Mouse (Mus musculus) thymus, postnatal 14 days (tissue): ENCODE results near the gene Slc25a3.

Experiments
- DNase-seq: peaks from one replicate; pipeline ENCODE4 v3.0.0; 2021

The Slc25a3 gene

DNA sequence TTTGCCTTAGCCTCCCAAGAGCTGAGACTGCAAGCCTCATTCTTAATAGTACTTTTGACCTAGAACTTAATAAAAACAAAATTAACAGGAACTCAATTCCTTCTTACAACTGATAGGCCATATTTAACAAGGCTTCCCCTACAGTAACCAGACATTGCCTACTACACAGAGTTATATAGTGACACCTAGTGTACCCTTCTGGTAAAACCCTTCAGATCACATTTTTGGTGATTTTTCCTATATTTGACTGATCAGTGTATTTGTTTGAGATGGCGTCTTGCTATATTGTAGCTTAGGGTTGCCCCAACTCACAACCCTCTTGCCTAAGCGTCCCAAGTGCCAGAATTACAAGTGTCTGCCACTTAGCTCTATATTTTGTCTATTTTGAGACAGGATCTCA is 17.7 kb upstream of the Slc25a3 start:
- no peak for DNase-seq

DNA sequence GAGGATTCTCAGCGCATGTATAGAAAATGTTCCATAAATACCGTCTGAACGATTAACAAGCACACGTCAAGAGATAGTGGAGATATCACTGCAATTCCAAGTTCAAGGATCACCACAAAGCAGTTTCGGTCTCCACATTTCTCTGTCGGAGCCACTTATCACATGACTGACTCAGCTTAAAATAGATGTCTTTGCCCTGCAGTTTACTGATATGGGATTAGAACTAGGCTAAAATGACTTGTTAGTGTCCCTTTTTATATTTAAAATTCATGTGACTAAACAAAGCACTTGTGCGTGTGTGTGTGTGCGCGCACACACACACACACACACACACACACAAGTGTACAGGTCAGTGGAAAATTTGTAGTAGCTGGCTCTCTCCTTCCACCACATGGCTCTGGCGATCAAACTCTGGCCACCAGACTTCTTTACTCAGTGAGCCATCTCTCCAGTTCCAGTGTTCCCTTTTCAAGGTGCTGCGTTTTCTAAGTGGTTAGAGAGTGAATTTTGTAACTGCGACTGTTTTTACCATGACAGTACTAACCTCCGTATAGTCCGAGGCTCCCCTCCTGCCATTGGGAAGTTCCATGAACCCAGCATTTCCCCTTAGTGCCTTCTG is 15.4 kb upstream of the Slc25a3 start:
- no peak for DNase-seq

DNA sequence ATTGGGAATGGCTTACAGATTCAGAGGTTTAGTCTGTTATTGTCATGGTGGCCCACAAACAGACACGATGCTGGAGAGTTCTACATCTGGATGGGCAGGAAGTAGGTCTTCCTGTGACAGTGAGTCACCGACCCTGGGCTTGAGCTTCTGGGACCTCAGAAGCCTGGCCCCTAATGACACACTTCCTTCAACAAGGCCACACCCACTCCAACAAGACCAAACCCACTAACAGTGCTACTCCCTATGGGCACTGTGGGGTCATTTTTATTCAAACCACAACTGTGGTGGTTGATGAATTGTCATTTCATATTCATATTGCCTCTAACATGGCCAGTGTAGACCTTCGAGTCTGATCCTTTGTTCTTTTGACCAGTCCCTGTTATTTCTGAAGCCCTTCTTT is 14.5 kb upstream of the Slc25a3 start:
- DNase-seq = no peak

DNA sequence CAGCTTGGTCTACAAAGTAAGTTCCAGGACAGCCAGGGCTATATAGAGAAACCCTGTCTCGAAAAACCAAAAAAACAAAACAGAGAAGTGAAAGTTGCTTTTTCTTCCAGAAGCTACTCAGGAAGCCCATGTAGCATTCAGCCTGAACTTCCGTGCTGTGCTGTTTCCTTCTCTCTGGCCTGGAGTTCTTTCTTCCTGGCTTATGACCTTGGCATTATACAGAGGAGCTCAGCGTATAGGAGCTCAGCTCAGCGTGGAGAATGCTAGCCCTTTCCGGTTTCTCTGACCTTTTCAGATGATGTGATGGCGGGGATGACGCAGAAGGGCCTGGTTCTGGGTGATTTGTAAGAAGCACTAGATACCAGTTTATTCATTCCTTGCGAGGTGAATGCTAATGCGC is 13.5 kb upstream of the Slc25a3 start:
- no peak for DNase-seq

DNA sequence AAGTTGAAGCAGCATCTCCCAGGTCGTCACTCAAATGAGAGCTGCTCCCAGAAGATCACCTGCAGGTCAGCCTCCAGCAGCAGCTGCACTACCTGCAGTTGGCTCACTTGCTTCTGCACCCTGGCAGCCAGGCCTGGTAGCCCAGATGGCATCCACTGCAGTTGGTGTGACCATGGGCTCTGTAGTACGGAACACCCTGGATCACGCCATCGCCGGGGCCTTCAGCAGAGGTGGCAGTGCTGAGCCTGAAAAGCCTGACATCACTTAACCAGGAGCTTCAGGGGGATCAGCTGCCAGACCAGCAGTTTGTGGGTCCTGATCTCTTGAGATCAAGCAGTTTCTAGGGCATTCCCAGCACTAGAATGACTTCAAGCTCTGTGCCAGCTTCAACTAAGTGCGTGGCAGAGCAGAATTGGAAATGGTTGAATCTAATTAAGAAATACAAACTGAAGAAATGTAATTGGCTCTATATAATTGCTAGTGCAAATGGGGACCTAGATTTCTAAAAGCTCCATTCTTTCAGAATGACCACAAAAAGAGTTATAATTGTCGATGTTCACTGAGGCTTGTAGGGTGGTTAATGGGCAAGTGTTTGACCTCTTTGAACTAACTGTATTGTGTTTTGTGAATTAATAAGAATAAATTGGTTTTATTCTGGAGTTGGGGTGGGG is 11.6 kb upstream of the Slc25a3 start:
- no peak for DNase-seq

DNA sequence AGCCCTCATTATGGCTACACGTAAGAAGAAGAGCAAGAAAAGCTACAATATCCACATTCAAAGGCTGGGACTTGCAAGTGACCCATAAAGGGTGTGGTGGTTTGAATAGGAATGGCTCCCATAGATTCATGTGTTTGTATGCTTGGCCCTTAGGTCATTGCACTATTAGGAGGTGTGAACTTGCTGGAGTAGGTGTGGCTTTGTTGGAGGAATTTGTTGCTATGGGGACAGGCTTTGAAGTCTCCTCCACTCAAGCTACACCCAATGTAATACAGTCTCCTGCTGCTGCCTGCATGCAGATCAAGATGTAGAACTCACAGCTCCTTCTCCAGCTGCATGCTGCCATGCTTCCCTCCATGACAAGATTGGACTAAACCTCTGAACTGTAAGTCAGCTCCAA is 7.7 kb upstream of the Slc25a3 start:
- DNase-seq = no peak

DNA sequence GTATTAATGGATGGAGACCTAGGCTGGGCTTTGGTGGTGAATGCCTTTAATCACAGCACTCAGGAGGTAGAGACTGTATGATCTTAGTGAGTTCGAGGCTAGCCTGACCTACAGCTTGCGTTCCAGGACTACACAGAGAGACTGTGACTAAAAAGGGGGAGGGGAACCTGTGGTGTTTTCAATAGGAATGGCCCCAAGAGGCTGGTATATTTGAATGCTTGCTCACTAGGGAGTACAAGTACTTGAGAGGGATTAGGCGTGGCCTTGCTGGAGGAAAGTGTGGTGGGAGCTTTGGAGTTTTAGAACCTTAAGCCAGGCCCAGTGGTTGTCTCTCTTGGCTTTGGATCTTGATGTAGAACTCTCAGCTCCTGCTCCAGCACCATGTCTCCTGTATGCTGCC is 6.9 kb upstream of the Slc25a3 start:
- DNase-seq = no peak

DNA sequence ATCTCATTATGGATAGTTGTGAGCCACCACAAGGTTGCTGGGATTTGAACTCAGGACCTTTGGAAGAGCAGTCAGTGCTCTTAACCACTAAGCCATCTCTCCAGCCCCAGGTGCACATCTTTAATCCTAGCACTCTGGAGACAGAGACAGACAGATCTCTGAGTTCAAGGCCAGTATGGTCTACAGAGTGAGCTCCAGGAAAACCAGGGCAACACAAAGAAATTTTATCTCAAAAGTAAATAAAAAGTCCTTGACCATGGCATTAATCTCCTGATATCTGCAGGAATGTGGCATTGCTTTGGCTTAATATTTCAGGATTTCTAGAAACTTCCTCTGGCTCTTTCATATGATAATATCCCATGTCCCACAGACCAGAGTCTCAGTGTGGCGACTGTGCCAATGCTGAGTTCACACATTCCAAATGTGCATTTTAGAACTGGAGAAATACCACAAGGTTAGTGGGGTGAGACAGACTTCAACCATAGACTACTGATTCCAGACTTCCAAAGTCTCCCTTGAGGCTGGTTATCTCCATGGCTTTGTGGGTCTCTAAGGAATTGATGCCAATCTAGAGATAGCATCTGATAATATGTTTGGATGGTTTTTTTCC is 4.8 kb upstream of the Slc25a3 start:
- DNase-seq = no peak

DNA sequence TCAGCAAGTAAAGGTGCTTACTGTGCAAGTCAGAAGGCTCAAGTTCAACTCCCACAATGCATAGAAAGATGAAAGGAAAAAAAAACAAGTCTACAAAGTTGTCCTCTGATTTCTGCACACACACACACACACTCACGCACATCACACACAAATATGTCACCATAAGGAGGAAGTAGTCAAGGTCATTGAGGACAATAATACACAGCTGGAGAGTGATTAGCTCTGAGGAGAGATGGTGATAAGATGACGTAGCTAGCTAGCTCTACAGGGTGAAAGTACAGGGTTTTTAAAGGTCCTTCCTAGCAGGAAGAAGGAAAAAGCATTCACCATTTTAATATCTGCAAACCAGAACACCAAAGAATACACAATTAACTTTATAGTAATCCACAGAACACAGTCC is 3.5 kb upstream of the Slc25a3 start:
- no peak for DNase-seq

DNA sequence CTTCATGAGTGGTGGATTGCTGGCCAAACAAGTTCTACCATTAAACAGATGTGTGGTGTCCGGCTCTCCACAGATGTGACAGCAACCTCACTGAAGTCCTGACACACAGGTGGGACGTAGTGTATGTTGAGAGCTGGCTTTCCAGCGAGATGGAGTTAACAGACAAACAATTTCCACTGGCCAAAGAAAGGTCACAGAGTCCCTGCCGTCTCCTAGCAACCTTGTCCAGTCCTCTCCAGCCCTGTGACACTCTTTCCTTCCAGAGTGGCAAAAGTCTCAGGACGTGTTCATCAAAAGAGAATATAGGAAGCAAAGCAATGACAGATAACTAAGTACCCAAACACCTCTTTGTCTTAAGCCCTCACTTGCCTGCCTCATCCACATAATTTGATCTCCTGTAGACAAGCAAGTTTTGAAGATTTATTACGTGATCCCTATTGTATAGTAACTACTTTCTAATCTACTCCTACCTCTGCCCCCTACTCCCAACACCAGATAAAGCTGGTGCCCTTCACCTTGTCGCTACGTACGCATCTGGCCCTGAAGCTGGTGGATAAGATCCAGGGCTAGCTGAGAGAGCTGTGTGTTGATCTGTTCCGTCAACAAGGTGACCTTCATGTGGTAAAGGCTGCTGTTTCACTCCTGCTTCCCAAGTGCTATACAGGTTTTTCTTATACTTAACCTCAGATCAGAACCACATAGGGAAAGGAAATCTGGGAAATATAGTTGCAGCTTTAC is 2.9 kb upstream of the Slc25a3 start:
- no peak for DNase-seq

DNA sequence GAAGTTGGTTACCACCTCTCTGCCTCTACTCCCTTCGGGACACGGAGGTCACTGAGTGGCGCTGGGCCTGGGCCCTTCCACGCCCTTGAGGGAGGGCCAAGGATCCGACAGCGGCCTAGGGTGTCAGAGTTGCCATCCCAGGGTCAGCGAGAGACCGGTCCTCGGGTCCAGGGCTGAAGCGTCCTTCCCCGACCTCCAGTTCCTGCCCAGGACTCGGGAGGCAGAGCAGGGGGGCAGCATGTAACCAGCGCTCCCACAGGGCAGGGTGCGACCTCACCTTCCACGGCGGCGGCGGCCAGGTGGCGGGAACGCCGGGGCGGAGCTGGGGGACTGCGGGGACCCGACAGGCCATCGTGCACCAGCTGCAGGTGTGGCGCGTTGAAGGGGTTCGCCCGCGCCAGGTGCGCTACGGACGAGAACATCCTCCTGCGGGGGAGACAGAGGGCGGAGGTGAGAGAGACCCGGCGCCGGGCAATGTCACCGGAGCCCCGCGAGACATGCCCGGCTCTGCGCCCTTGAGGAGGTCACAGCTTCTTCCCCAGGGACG is 505 bp downstream of the Slc25a3 start:
- peak; percentile 80 for DNase-seq

DNA sequence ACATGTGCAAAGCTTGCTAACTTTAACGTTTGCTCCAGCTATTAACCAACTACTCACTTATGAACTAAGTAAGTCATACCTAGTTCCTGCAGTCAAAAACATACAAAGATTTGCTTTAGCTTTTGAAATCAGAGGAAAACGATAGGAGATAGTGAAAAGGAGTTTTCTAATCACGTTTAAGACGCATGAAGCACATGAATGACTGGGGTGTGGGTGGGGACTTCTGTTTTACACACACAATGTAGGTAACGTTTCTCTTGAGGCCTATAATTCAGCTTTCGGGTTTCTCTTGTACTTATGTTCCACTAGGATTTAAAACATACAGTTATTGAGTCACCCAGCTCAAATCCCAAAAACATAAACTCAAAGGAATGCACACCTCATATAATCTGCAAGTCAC is 1.2 kb downstream of the Slc25a3 start:
- DNase-seq = no peak

DNA sequence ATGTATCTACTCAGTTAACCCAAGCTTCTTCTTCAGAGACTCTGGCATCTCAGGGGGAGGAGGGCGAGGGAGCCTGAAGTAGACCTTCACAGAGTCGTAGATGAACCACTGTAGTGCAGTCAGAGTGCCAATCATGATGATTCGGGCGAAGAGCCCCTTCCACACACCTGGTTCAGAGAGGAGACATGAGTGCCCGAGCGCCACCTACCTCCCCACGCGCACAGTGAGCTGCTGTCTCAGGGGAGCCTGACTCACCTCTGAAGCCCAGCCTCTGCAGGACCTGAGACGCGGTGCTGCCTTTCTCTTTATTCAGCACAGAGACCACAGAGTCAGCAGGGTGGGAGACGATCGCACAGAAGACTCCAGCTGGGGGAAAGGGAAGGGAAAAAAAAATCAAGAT is 6.9 kb downstream of the Slc25a3 start:
- DNase-seq = no peak

DNA sequence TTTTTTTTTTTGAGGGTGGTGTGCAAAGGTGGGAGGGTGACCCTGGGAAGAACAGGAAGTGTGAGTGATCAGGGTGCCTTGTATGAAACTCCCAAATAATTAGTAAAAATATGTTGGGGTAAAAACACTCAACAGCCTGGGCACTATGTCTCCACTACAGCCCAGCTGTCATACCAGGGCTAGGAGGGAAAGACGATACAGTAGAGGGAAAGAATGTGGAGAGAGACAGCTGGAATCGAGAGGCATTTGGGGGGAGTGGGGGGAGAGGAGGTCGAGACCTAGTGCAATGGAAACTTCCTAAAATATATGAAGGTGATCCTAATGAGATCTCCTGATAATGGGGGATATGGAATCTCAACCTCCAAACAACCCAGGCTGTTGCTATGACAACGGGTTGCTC is 14.0 kb downstream of the Slc25a3 start:
- no peak for DNase-seq

DNA sequence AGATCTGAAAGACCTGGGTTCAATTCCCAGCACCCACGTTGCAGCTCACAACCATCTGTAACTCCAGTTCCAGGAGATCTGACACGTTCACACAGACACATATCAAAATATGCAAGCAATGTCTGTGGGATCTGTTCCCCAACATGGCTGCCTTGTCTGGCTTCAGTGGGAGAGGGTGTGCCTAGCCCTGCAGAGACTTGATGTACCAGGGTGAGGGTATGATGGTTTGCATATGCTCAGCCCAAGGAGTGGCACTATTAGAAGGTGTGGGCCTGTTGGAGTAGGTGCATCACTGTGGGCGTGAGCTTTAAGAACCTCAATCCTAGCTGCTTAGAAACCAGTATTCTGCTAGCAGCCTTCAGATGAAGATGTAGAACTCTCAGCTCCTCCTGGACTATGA is 17.9 kb downstream of the Slc25a3 start:
- no peak for DNase-seq

DNA sequence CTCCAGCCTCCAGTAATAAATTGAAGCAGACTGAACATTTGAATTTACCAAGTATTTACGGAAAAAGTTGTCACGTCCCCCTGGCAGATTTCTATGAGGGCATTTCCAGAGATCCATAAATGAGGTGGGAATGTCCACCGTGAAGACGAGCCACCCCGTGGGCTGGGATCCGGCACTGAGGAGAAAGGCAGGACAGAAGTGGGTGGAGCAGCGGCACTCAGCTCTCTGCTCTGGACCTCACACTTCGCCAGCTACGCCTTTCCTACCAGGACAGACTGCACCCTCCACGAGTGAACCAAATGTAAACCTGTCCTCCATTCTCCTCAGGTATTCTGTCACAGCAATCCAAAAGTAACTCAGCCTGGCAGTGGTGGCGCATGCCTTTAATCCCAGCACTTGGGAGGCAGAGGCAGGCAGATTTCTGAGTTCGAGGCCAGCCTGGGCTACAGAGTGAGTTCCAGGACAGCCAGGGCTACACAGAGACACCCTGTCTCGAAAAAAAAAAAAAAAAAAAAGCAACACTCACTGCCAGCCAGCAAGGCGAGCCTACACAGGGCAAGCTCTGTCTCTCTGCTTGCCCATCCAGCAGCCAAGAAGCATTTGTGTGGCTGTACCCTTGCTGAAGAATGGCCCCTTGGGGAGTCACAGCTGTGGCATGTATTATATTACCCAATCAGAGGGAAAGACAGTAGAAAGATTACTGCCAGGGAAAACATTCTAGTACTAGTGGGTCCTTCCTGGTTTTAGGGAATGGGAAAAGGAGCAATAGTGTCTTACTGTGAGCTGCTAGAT is 20.9 kb downstream of the Slc25a3 start:
- no peak for DNase-seq

DNA sequence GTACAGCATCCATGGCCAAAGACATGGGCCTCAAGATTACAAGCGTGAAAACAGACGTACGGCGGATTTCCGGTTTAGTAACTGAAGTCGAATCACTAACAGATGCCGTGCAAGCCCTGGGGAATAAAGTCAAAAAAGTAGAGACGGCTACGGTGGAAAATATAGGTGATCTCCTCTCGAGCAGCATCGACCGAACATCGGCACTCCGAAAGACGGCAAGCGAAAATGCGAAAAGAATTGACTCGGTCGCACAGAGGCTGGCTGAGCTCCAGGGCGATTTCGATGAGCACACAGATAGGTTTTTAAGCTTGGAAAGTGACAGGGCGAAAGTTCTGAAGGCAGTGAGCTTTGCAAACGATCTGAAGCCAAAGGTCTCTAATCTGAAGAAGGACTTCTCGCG is 21.9 kb downstream of the Slc25a3 start:
- DNase-seq = no peak

DNA sequence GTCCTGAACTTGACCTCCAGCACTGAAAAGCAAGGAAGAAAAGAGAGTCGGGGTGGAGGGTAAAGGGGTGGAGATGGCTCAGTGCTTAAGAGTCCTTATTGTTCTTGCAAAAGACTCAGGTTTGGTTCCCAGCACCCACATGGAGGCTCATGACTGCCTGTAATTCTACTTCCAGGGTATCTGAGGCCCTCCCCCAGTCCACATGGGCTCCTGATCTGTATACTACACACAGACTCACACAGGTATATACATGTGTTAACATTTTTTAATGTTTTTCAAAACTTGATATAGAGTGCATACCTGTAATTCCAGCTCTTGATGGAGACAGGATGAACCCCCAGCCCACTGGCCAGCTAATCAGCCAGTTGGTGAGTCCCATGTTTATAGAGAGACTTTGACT is 23.8 kb downstream of the Slc25a3 start:
- no peak for DNase-seq

DNA sequence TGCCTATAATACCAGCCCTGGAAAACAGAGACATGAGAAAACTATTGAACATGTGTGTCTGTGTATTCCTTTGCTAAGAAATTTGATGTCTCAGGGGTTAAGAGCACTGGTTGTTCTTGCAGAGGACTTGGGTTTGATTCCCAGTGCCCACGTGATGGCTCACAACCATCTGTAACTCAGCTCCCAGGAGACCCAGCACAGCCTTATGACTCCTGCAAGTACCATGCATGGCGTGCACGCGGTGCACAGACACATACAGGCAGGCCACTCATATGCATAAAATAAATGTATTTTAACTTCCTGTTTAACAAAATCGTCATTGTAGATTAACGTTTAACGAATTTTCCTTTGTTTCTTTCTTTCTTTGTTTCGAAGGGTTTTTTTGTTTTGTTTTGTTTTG is 25.8 kb downstream of the Slc25a3 start:
- DNase-seq = no peak

DNA sequence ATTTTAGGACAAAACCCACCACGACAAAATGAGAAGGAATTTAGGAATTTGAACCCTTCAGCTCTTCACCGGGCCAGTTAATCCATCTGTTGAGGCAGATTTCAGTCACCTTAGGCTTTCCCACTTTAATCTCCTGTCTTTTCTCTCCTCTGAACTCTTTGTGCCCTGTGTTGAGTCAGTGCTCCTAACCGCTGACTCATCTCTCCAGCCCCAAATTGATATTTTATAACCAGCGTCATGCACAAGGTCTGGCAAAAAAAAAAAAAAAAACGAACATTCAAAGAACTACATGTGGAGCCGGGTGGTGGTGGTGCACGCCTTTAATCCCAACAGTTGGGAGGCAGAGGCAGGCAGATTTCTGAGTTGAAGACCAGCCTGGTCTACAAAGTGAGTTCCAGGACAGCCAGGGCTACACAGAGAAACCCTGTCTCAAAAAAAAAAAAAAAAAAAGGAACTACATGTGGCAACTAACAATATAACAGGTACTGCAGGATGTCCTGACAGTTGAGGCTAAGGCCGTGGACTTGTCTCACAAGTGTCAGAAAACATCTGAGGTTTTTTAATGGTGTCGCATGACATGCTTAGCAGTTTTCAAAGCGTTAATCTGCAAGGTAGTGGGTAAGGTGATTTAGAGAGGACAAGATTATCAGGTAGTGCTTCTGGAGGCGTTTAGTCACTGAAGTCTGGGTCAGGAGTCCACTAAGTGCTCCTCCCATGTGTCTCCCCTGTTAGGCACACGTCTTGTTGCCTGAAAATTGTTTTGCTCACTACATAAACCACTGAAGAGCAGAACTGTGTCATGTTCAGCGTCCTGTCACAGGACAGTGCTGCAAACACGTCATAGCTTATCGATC is 29.4 kb downstream of the Slc25a3 start:
- DNase-seq = no peak

DNA sequence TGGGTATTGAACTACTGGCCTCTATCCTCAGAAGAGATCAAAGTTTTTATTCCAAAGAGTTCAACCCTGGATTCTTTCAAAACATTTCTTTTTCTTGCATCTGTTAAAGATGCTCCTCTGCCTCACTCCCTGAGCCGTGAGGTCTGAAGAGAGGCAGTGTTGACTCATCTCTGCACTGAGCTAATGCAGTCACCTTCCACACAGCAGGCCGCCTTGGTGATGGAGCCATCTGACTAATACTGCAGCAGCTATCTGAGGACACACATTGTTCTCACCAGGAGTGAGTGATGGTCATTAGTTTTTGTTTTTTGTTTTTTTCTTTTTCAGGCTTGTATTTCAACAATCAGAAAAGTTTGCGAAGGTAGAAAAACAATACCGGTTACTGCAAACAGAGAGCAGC is 31.0 kb downstream of the Slc25a3 start:
- DNase-seq = no peak

DNA sequence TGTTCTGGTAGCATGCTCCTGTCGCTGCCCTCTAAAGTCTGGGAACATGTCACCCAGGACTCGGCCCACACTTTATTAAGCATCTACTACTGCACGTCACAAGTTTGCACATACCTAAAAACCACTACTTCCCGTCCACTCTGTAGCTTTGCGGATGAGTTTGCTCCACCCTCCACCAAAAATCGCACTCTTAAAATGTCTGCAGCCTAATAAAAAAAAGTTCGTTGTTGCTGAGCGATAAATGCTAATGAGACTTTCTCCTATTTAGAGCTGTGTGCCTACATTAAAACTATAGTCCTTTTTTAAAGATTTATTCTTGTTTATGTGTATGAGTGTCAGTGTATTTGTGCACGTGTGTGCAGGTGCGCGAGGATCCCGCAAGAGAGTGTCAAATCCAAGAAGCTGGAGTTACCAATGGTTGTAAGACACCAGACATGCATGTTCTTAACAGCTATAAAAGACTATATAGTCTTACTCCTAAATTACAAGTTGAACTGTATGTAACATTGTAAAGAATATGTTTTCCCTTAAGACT is 40.4 kb downstream of the Slc25a3 start:
- no peak for DNase-seq
